Mouse (Mus musculus) ES-E14 (cell line): Measurements from ENCODE around the gene Pparg.

Experiments
- CHD2 ChIP-seq: IDR thresholded peaks from 2 replicates; pipeline ENCODE4 v1.6.1; 2014; ENCODE audit warnings: mild to moderate bottlenecking, low read depth, low read length, inconsistent platforms
- MAFK ChIP-seq: IDR thresholded peaks from 2 replicates; pipeline ENCODE4 v1.6.1; 2014; ENCODE audit warnings: mild to moderate bottlenecking, low read depth, low read length, inconsistent platforms; ENCODE audit not compliant: insufficient read depth
- ZC3H11A ChIP-seq: IDR thresholded peaks from 2 replicates; pipeline ENCODE4 v1.6.1; 2012; ENCODE audit warnings: low read depth, mild to moderate bottlenecking, inconsistent platforms, low read length, borderline replicate concordance

- TF ChIP-seq CHD2 (no peak), MAFK (no peak), ZC3H11A (no peak)
Measured at GRCm38 (mm10) chr6:115501131-115501530, 140.4 kb downstream of the Pparg start.
